Mouse (Mus musculus): ENCODE results near the gene Kif1bp.

DNA sequence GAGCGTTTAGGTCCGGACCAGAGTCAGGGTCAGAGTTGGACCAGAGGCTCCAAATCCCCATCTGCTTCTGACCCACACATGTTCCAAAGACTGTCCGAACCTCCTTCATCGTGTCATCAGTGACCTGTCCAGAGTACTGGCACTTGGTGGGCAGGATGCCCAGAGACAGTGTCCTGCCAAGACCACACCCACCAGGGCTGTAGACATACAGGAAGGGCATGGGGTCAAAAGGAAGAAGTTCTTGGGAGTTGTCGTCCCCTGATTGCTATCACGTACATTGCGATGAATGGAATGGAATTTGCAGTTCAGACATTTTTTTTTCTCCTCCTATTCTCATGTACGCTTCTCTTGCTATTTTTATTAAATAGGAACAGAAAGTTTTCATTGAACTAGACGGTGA, 48.1 kb downstream of the Kif1bp start:
- TF ChIP-seq GATA1 (IDR thresholded peaks at IDR 0.05; ENCODE audit: borderline replicate concordance, low read length) (no peak), FLI1 (IDR thresholded peaks at IDR 0.05; ENCODE audit: low read length) (no peak)
